In genomic region chr11:31170052-31170646, GRCm38 (mm10) we compare ENCODE assay signal across 9 mouse cellular contexts. TPM values are rescaled to one million over a fixed set of nuclear protein-coding genes. Genes with fewer than 3 reads are reported as not detected.
A peak's percentile ranks its signal among the peaks of the same experiment; 100 is the strongest.
DNase-seq lines count a peak whose midpoint lies in the region; ATAC-seq and TF ChIP-seq lines count a peak whose summit lies in the region.
"Had no signal": no experiment of that assay in that cellular context is flagged by ENCODE, and none has a peak within 500 bp of the region (broad histone marks: within the 10 kb centered on the region; RNA-seq: fewer than 3 reads in every experiment).

No protein-coding gene starts in this region.

- H3K79me2 ChIP-seq in myocyte (ENCODE audit: control insufficient read depth, insufficient read depth): no peaks in the 10 kb centered on the region

- DNase-seq in MN1 (ENCODE audit: low spot score): peak; percentile 95
- peak; percentile 48 to 65 for DNase-seq in heart, adult 18-20 months
- DNase-seq in limb, embryonic 11.5 days (ENCODE audit: low spot score): no peak
- DNase-seq in T-cell, adult 2 months (ENCODE audit: low spot score): no peak
- DNase-seq in thymus, postnatal 10 days (ENCODE audit: low spot score in 2 of 2): no peak

- H3ac ChIP-seq in myocyte (ENCODE audit: control insufficient read depth, insufficient read length): no peak overlapping the region

- peak; percentile 13; the same call in 1 of the 2 replicates for ATAC-seq in limb, embryonic 11.5 days (ENCODE audit: insufficient number of reproducible peaks, low FRiP score, low TSS enrichment, low read depth)
- no peak for ATAC-seq in CD4-positive, CD25-positive, alpha-beta regulatory T cell, adult 4 months

- H3K27me3 ChIP-seq in limb, embryonic 11.5 days (ENCODE audit: control insufficient read depth, insufficient read depth, low read length): no peaks in the 10 kb centered on the region
- H3K27me3 ChIP-seq in myocyte (ENCODE audit: control insufficient read depth, insufficient read depth, insufficient read length): no peaks in the 10 kb centered on the region

- H3K36me3 ChIP-seq in limb, embryonic 11.5 days (ENCODE audit: control insufficient read depth, insufficient read depth, low read length): no peaks in the 10 kb centered on the region
- H3K36me3 ChIP-seq in myocyte (ENCODE audit: control insufficient read depth, insufficient read depth): no peaks in the 10 kb centered on the region

- no peak overlapping the region for H3K4me2 ChIP-seq in limb, embryonic 11.5 days (ENCODE audit: low read depth, severe bottlenecking)
- peak overlapping the region; percentile 67 for H3K4me2 ChIP-seq in myocyte (ENCODE audit: low read depth)

- no peak overlapping the region for H3K4me3 ChIP-seq in bone marrow, adult 2 months (replicated peaks; ENCODE audit: control insufficient read depth, low read depth, low read length)
- no peak overlapping the region for H3K4me3 ChIP-seq in limb, embryonic 11.5 days (ENCODE audit: low read depth, low read length)
- peak overlapping the region; percentile 6 for H3K4me3 ChIP-seq in myocyte

- 19% methylated on average over 4 of the region's 4 CpGs for WGBS in bone marrow, adult 2 months
- WGBS in limb, embryonic 11.5 days: 12% methylated on average over 4 of the region's 4 CpGs

- peak overlapping the region; percentile 71 for H3K27ac ChIP-seq in bone marrow, adult 2 months (ENCODE audit: control insufficient read depth, insufficient read depth, low read depth, low read length, poor library complexity)
- no peak overlapping the region for H3K27ac ChIP-seq in limb, embryonic 11.5 days (replicated peaks; ENCODE audit: low read depth, low read length)

- no peak overlapping the region for H3K9ac ChIP-seq in limb, embryonic 11.5 days (ENCODE audit: low read length)

- TF ChIP-seq CTCF in bone marrow, adult 2 months (IDR thresholded peaks at IDR 0.05; ENCODE audit: control insufficient read depth, insufficient read depth, low read length): no peak

- no peaks in the 10 kb centered on the region for H3K9me3 ChIP-seq in limb, embryonic 11.5 days (ENCODE audit: control insufficient read depth, low read length)

- no peak for TF ChIP-seq POLR2A in bone marrow, adult 2 months (IDR thresholded peaks at IDR 0.05; ENCODE audit: borderline replicate concordance, control insufficient read depth, low read depth, low read length)
- no peak for TF ChIP-seq POLR2A in myocyte (IDR thresholded peaks at IDR 0.05; ENCODE audit: insufficient read length, low read depth)

- H3K4me1 ChIP-seq in bone marrow, adult 2 months (ENCODE audit: control insufficient read depth, insufficient read depth, low read length): no peaks in the 10 kb centered on the region
- H3K4me1 ChIP-seq in limb, embryonic 11.5 days (ENCODE audit: control insufficient read depth, insufficient read depth, low read length): no peaks in the 10 kb centered on the region

TF ChIP-seq in myocyte, 11 proteins besides CTCF, POLR2A, EP300 and RAD21:
- TF ChIP-seq TCF12 (IDR thresholded peaks at IDR 0.05; ENCODE audit: insufficient read depth, poor library complexity, severe bottlenecking) (no peak), POLR2AphosphoS2 (IDR thresholded peaks at IDR 0.05; ENCODE audit: insufficient read length, low read depth) (no peak), MAX (IDR thresholded peaks at IDR 0.05; ENCODE audit: low read depth) (no peak), MYOD1 (IDR thresholded peaks at IDR 0.05; ENCODE audit: control insufficient read depth in 1 of 3, insufficient read length in 2 of 3, low read depth in 2 of 3) (no peak), CEBPB (IDR thresholded peaks at IDR 0.05; ENCODE audit: insufficient read depth, poor library complexity, severe bottlenecking) (no peak)

RNA-seq across cellular contexts. Expression of gene Gm17332, which starts 12.1 kb away (rescaled TPM):
- not detected in 2 replicates for polyA plus RNA-seq in bone marrow, adult 2 months (2011; ENCODE audit: insufficient read depth, insufficient read length, low replicate concordance, missing spikeins)
- not detected for total RNA-seq in heart, adult 18-20 months (2021)
- not detected in 2 replicates for polyA plus RNA-seq in limb, embryonic 11.5 days (2014; fragmentation: Nextera tagmentation; extraction: Ambion mirVana)
- not detected for polyA plus RNA-seq in myocyte (2012; fragmentation: generic; extraction: Trizol)
- not detected for polyA plus RNA-seq in CD4-positive, CD25-positive, alpha-beta regulatory T cell, adult 4 months (2017; shearing (Covaris generic))
- polyA plus RNA-seq: testis, adult 2 months had no signal

Comparison
In these comparisons a context has a peak if more than half of its experiments do, and no peak if none do; other contexts are left out.
1. DNase-seq: peak in MN1 (single experiment) and heart, adult 18-20 months (2 of 2); none in limb, embryonic 11.5 days (single experiment), T-cell, adult 2 months (single experiment) and thymus, postnatal 10 days (0 of 2).